Mouse (Mus musculus) brown adipose tissue, adult 24 weeks (tissue): ENCODE data around the gene Zdhhc21. TPM values are rescaled to one million over a fixed set of nuclear protein-coding genes. Genes with fewer than 3 reads are reported as not detected.

Experiments
- H3K27ac ChIP-seq: fragments of 200-500 bp; replicated peaks from 2 replicates; pipeline ENCODE4 v1.5.1; 2012; ENCODE audit warnings: low read depth, mild to moderate bottlenecking, low read length
- H3K4me1 ChIP-seq: fragments of 200-500 bp; 2 replicates; pipeline ENCODE4 v1.6.1; 2012; ENCODE audit warnings: low read length, mixed read lengths; ENCODE audit not compliant: control insufficient read depth, insufficient read depth, insufficient read length
- H3K4me3 ChIP-seq: fragments of 200-500 bp; 2 replicates; pipeline ENCODE4 v1.5.1; 2012; ENCODE audit warnings: low read depth, mild to moderate bottlenecking, low read length, moderate library complexity; ENCODE audit not compliant: insufficient read depth
- polyA plus RNA-seq: library from polyadenylated mRNA; stranded (reverse); fragments of >200 nt; gene quantifications from 2 replicates; pipeline ENCODE4 v1.2.4, GENCODE M21; 2012; ENCODE audit not compliant: missing spikeins, insufficient read depth, insufficient read length

The Zdhhc21 gene
- polyA plus RNA-seq, 1 experiment, result 3.6 TPM

- H3K4me3 ChIP-seq, result no peak overlapping the region
- H3K4me1 ChIP-seq, result no peaks in the 10 kb centered on the region
- H3K27ac ChIP-seq, result no peak overlapping the region
Measured at GRCm38 (mm10) chr4:82831155-82831554, 28.6 kb downstream of the Zdhhc21 start.

GRCm38 (mm10) chr4:82829429-82829828, 30.3 kb downstream of the Zdhhc21 start:
- Histone ChIP-seq H3K27ac (no peak overlapping the region), H3K4me1 (no peaks in the 10 kb centered on the region), H3K4me3 (no peak overlapping the region)

GRCm38 (mm10) chr4:82827001-82827400, 32.8 kb downstream of the Zdhhc21 start:
- H3K4me3 ChIP-seq, result no peak overlapping the region
- H3K27ac ChIP-seq, result no peak overlapping the region
- H3K4me1 ChIP-seq, result no peaks in the 10 kb centered on the region

GRCm38 (mm10) chr4:82817833-82818232, 41.9 kb downstream of the Zdhhc21 start:
- no peaks in the 10 kb centered on the region for H3K4me1 ChIP-seq
- no peak overlapping the region for H3K27ac ChIP-seq
- no peak overlapping the region for H3K4me3 ChIP-seq

GRCm38 (mm10) chr4:82816351-82816750, 43.4 kb downstream of the Zdhhc21 start:
- no peak overlapping the region for H3K27ac ChIP-seq

GRCm38 (mm10) chr4:82815296-82815695, 44.5 kb downstream of the Zdhhc21 start:
- Histone ChIP-seq H3K4me3 (no peak overlapping the region), H3K27ac (no peak overlapping the region), H3K4me1 (no peaks in the 10 kb centered on the region)

More at GRCm38 (mm10) chr4:82816351-82816750, 43.4 kb downstream of the Zdhhc21 start:
- H3K4me3 ChIP-seq, result no peak overlapping the region
- no peaks in the 10 kb centered on the region for H3K4me1 ChIP-seq

GRCm38 (mm10) chr4:82813356-82813755, 46.4 kb downstream of the Zdhhc21 start:
- H3K4me1 ChIP-seq, result no peaks in the 10 kb centered on the region
- no peak overlapping the region for H3K27ac ChIP-seq
- no peak overlapping the region for H3K4me3 ChIP-seq

GRCm38 (mm10) chr4:82807811-82808210, 51.9 kb downstream of the Zdhhc21 start:
- Histone ChIP-seq H3K4me1 (no peaks in the 10 kb centered on the region), H3K27ac (no peak overlapping the region), H3K4me3 (no peak overlapping the region)

- Histone ChIP-seq H3K4me1 (no peaks in the 10 kb centered on the region), H3K4me3 (no peak overlapping the region), H3K27ac (no peak overlapping the region)
Measured at GRCm38 (mm10) chr4:82806176-82806757, 53.5 kb downstream of the Zdhhc21 start.

- H3K27ac ChIP-seq, result no peak overlapping the region
- no peaks in the 10 kb centered on the region for H3K4me1 ChIP-seq
- H3K4me3 ChIP-seq, result no peak overlapping the region
Measured at GRCm38 (mm10) chr4:82804019-82804418, 55.7 kb downstream of the Zdhhc21 start.

- H3K4me1 ChIP-seq, result no peaks in the 10 kb centered on the region
- H3K4me3 ChIP-seq, result no peak overlapping the region
- H3K27ac ChIP-seq, result no peak overlapping the region
Measured at GRCm38 (mm10) chr4:82793608-82794007, 66.2 kb downstream of the Zdhhc21 start.

GRCm38 (mm10) chr4:82792906-82793580, 66.7 kb downstream of the Zdhhc21 start:
- Histone ChIP-seq H3K4me1 (no peaks in the 10 kb centered on the region), H3K27ac (no peak overlapping the region), H3K4me3 (no peak overlapping the region)

- Histone ChIP-seq H3K4me3 (no peak overlapping the region), H3K27ac (no peak overlapping the region), H3K4me1 (no peaks in the 10 kb centered on the region)
Measured at GRCm38 (mm10) chr4:82765513-82766216, 94.1 kb downstream of the Zdhhc21 start.

- Histone ChIP-seq H3K27ac (no peak overlapping the region), H3K4me1 (no peaks in the 10 kb centered on the region), H3K4me3 (no peak overlapping the region)
Measured at GRCm38 (mm10) chr4:82763586-82763985, 96.2 kb downstream of the Zdhhc21 start.

- no peak overlapping the region for H3K4me3 ChIP-seq
- no peaks in the 10 kb centered on the region for H3K4me1 ChIP-seq
- no peak overlapping the region for H3K27ac ChIP-seq
Measured at GRCm38 (mm10) chr4:82762430-82763119, 97.2 kb downstream of the Zdhhc21 start.
